Mouse (Mus musculus) right cerebral cortex, postnatal 25 days (tissue): ENCODE measurements at regions not wholly inside any gene's neighbourhood (a gene's known extent, or its start where the extent isn't known, plus 50 kb on each side); places are given as distances from the start of the nearest gene placed in this dataset.
"Not testable (repeated sequence)": the region's sequence is repeated elsewhere in the genome, so short reads cannot be mapped to it uniquely, and the experiment has no call there.

Source experiments
- DNase-seq: peaks from one replicate; pipeline ENCODE4 v3.0.0; 2022

GRCm38 (mm10) chr9:91059460-91059859, 302.8 kb upstream of the Zic4 start:
- DNase-seq, result no peak

- no peak for DNase-seq
Observed at GRCm38 (mm10) chr9:91069496-91069895, 292.7 kb upstream of the Zic4 start.

- peak; percentile 9 for DNase-seq
Observed at GRCm38 (mm10) chr9:91073366-91074174, 288.6 kb upstream of the Zic4 start.

GRCm38 (mm10) chr9:91074175-91074480, 288.1 kb upstream of the Zic4 start:
- DNase-seq, result no peak

GRCm38 (mm10) chr9:91077490-91077889, 284.7 kb upstream of the Zic4 start:
- no peak for DNase-seq

- DNase-seq, result no peak
Observed at GRCm38 (mm10) chr9:91083791-91084190, 278.4 kb upstream of the Zic4 start.

- no peak for DNase-seq
Observed at GRCm38 (mm10) chr9:91085923-91086322, 276.3 kb upstream of the Zic4 start.

GRCm38 (mm10) chr9:91089348-91089747, 272.9 kb upstream of the Zic4 start:
- DNase-seq, result no peak

GRCm38 (mm10) chr9:91091421-91092050, 270.7 kb upstream of the Zic4 start:
- no peak for DNase-seq

GRCm38 (mm10) chr9:91101614-91102407, 260.4 kb upstream of the Zic4 start:
- no peak for DNase-seq

GRCm38 (mm10) chr9:91122441-91123035, 239.7 kb upstream of the Zic4 start:
- DNase-seq, result no peak

GRCm38 (mm10) chr9:91123208-91123607, 239.0 kb upstream of the Zic4 start:
- no peak for DNase-seq

GRCm38 (mm10) chr9:91126630-91127245, 235.5 kb upstream of the Zic4 start:
- no peak for DNase-seq

GRCm38 (mm10) chr9:91128491-91128890, 233.7 kb upstream of the Zic4 start:
- not testable (repeated sequence) for DNase-seq

- no peak for DNase-seq
Observed at GRCm38 (mm10) chr9:91130111-91130720, 232.0 kb upstream of the Zic4 start.

GRCm38 (mm10) chr9:91131415-91132255, 230.6 kb upstream of the Zic4 start:
- no peak for DNase-seq

- no peak for DNase-seq
Observed at GRCm38 (mm10) chr9:91132531-91132930, 229.7 kb upstream of the Zic4 start.

- DNase-seq, result no peak
Observed at GRCm38 (mm10) chr9:91133256-91133920, 228.8 kb upstream of the Zic4 start.

- DNase-seq, result no peak
Observed at GRCm38 (mm10) chr9:91134325-91134724, 227.9 kb upstream of the Zic4 start.

- DNase-seq, result no peak
Observed at GRCm38 (mm10) chr9:91135107-91135506, 227.1 kb upstream of the Zic4 start.

- DNase-seq, result no peak
Observed at GRCm38 (mm10) chr9:91140651-91141050, 221.6 kb upstream of the Zic4 start.
